Mouse (Mus musculus) midbrain, embryonic 16.5 days (tissue): ENCODE data around the gene Sorl1. TPM values are rescaled to one million over a fixed set of nuclear protein-coding genes. Genes with fewer than 3 reads are reported as not detected.

ENCODE experiments used
- ATAC-seq: fragments of 200-750 bp; cut with Nextera tagmentation; 2 replicates; pipeline ENCODE4 v1.8.0; 2017; ENCODE audit warnings: moderate TSS enrichment
- H3K27ac ChIP-seq: fragments of 300-500 bp; sonication (generic); 2 replicates; pipeline ENCODE4 v1.5.1; 2014; ENCODE audit warnings: mild to moderate bottlenecking, low read length, mixed read lengths
- H3K27me3 ChIP-seq: fragments of 300-500 bp; sonication (generic); 2 replicates; pipeline ENCODE4 v1.6.1; 2014; ENCODE audit warnings: low read depth, low read length, mixed read lengths; ENCODE audit not compliant: control insufficient read depth, insufficient read depth
- H3K36me3 ChIP-seq: fragments of 300-500 bp; sonication (generic); 2 replicates; pipeline ENCODE4 v1.6.1; 2014; ENCODE audit warnings: mild to moderate bottlenecking, low read length, moderate library complexity, mixed read lengths; ENCODE audit not compliant: control insufficient read depth, insufficient read depth
- H3K4me1 ChIP-seq: fragments of 300-500 bp; sonication (generic); 2 replicates; pipeline ENCODE4 v1.6.1; 2014; ENCODE audit warnings: mild to moderate bottlenecking, low read length, mixed read lengths; ENCODE audit not compliant: control insufficient read depth, insufficient read depth
- H3K4me2 ChIP-seq: fragments of 300-500 bp; sonication (generic); 2 replicates; pipeline ENCODE4 v1.6.1; 2014; ENCODE audit warnings: mild to moderate bottlenecking, low read length, mixed read lengths
- H3K4me3 ChIP-seq: fragments of 300-500 bp; sonication (generic); 2 replicates; pipeline ENCODE4 v1.5.1; 2014; ENCODE audit warnings: low read depth, mild to moderate bottlenecking, low read length, moderate library complexity, mixed read lengths
- H3K9ac ChIP-seq: fragments of 300-500 bp; sonication (generic); 2 replicates; pipeline ENCODE4 v1.6.1; 2014; ENCODE audit warnings: low read depth, low read length, mixed read lengths
- H3K9me3 ChIP-seq: fragments of 300-500 bp; sonication (generic); replicated peaks from 2 replicates; pipeline ENCODE4 v1.6.1; 2014; ENCODE audit warnings: mild to moderate bottlenecking, low read length, mixed read lengths; ENCODE audit not compliant: control insufficient read depth, poor library complexity, severe bottlenecking
- WGBS: fragments of 180-500 bp; shearing (Covaris S2); extraction: QIAGEN DNeasy Blood & Tissue Kit; methylation state at CpG from one replicate; pipeline ENCODE4 v1.1.7; 2014; 5-methylcytosine and 5-hydroxymethylcytosine counted together
- polyA plus RNA-seq: library from polyadenylated mRNA; unstranded; fragments of >200 nt; fragmentation: Nextera tagmentation; extraction: Ambion mirVana; gene quantifications from 2 replicates; pipeline ENCODE4 v1.2.1, GENCODE M21; 2015

Gene Sorl1
- polyA plus RNA-seq, 1 experiment from 2014 or later = 6.8 TPM

GRCm38 (mm10) chr9:41999498-42000473, 124.3 kb downstream of the Sorl1 start:
- no peaks in the 10 kb centered on the region for H3K27me3 ChIP-seq
- no peaks in the 10 kb centered on the region for H3K4me1 ChIP-seq
- 70% methylated on average over 12 of the region's 12 CpGs for WGBS
- H3K27ac ChIP-seq = no peak overlapping the region
- H3K9ac ChIP-seq = no peak overlapping the region
- H3K4me3 ChIP-seq = no peak overlapping the region
- peak; percentile 33; the same call in 1 of the 2 replicates for ATAC-seq
- no peaks in the 10 kb centered on the region for H3K9me3 ChIP-seq
- no peaks in the 10 kb centered on the region for H3K36me3 ChIP-seq
- H3K4me2 ChIP-seq = no peak overlapping the region

- H3K27me3 ChIP-seq = no peaks in the 10 kb centered on the region
- no peak overlapping the region for H3K27ac ChIP-seq
- no peak overlapping the region for H3K9ac ChIP-seq
- H3K9me3 ChIP-seq = no peaks in the 10 kb centered on the region
- no peaks in the 10 kb centered on the region for H3K4me1 ChIP-seq
- no peak overlapping the region for H3K4me3 ChIP-seq
- no peak for ATAC-seq
- H3K4me2 ChIP-seq = no peak overlapping the region
- WGBS = 65% methylated on average over 9 of the region's 9 CpGs
- peaks cover 7% of the 10 kb centered on the region for H3K36me3 ChIP-seq
Measured at GRCm38 (mm10) chr9:41995278-41995677, 128.8 kb downstream of the Sorl1 start.

GRCm38 (mm10) chr9:41993821-41994220, 130.3 kb downstream of the Sorl1 start:
- peaks cover 7% of the 10 kb centered on the region for H3K36me3 ChIP-seq
- no peak overlapping the region for H3K9ac ChIP-seq
- WGBS = 92% methylated on average over 5 of the region's 5 CpGs
- H3K27ac ChIP-seq = no peak overlapping the region
- H3K4me1 ChIP-seq = no peaks in the 10 kb centered on the region
- H3K4me2 ChIP-seq = no peak overlapping the region
- ATAC-seq = no peak
- H3K9me3 ChIP-seq = no peaks in the 10 kb centered on the region
- H3K27me3 ChIP-seq = no peaks in the 10 kb centered on the region
- H3K4me3 ChIP-seq = no peak overlapping the region

- Histone ChIP-seq H3K4me1 (no peaks in the 10 kb centered on the region), H3K36me3 (peaks cover 7% of the 10 kb centered on the region), H3K4me2 (no peak overlapping the region), H3K9ac (no peak overlapping the region), H3K27ac (no peak overlapping the region), H3K27me3 (no peaks in the 10 kb centered on the region), H3K4me3 (no peak overlapping the region), H3K9me3 (no peaks in the 10 kb centered on the region)
- 91% methylated on average over 5 of the region's 5 CpGs for WGBS
- ATAC-seq = no peak
Measured at GRCm38 (mm10) chr9:41992841-41993240, 131.3 kb downstream of the Sorl1 start.

- no peaks in the 10 kb centered on the region for H3K4me1 ChIP-seq
- no peak overlapping the region for H3K27ac ChIP-seq
- no peak overlapping the region for H3K4me3 ChIP-seq
- H3K27me3 ChIP-seq = no peaks in the 10 kb centered on the region
- peaks cover under 1% of the 10 kb centered on the region; the same call in 1 of the 2 replicates for H3K36me3 ChIP-seq
- no peak overlapping the region for H3K9ac ChIP-seq
- H3K9me3 ChIP-seq = no peaks in the 10 kb centered on the region
- no peak overlapping the region for H3K4me2 ChIP-seq
- WGBS = 63% methylated on average over 5 of the region's 5 CpGs
- ATAC-seq = no peak
Measured at GRCm38 (mm10) chr9:41985636-41986035, 138.5 kb downstream of the Sorl1 start.

GRCm38 (mm10) chr9:41985052-41985451, 139.0 kb downstream of the Sorl1 start:
- ATAC-seq = no peak
- Histone ChIP-seq H3K9me3 (no peaks in the 10 kb centered on the region), H3K27ac (no peak overlapping the region)

GRCm38 (mm10) chr9:41984306-41984705, 139.8 kb downstream of the Sorl1 start:
- WGBS = 92% methylated on average over 11 of the region's 11 CpGs
- Histone ChIP-seq H3K4me2 (no peak overlapping the region), H3K36me3 (no peaks in the 10 kb centered on the region), H3K27ac (no peak overlapping the region), H3K4me1 (no peaks in the 10 kb centered on the region), H3K27me3 (no peaks in the 10 kb centered on the region), H3K9me3 (no peaks in the 10 kb centered on the region), H3K4me3 (no peak overlapping the region), H3K9ac (no peak overlapping the region)
- ATAC-seq = no peak

More at GRCm38 (mm10) chr9:41985052-41985451, 139.0 kb downstream of the Sorl1 start:
- WGBS = 56% methylated on average over 9 of the region's 9 CpGs
- H3K36me3 ChIP-seq = no peaks in the 10 kb centered on the region
- H3K27me3 ChIP-seq = no peaks in the 10 kb centered on the region
- no peak overlapping the region for H3K9ac ChIP-seq
- H3K4me3 ChIP-seq = no peak overlapping the region
- no peak overlapping the region for H3K4me2 ChIP-seq
- H3K4me1 ChIP-seq = no peaks in the 10 kb centered on the region

- ATAC-seq = no peak
- H3K27ac ChIP-seq = no peak overlapping the region
- no peak overlapping the region for H3K4me2 ChIP-seq
- H3K36me3 ChIP-seq = peaks cover 3% of the 10 kb centered on the region
- H3K4me1 ChIP-seq = no peaks in the 10 kb centered on the region
- no peak overlapping the region for H3K4me3 ChIP-seq
- no peaks in the 10 kb centered on the region for H3K27me3 ChIP-seq
- 94% methylated on average over 3 of the region's 3 CpGs for WGBS
- H3K9ac ChIP-seq = no peak overlapping the region
- no peaks in the 10 kb centered on the region for H3K9me3 ChIP-seq
Measured at GRCm38 (mm10) chr9:41983286-41983685, 140.8 kb downstream of the Sorl1 start.

- ATAC-seq = no peak
- Histone ChIP-seq H3K4me3 (no peak overlapping the region), H3K36me3 (peaks cover 3% of the 10 kb centered on the region), H3K9me3 (no peaks in the 10 kb centered on the region), H3K4me2 (no peak overlapping the region), H3K27me3 (no peaks in the 10 kb centered on the region), H3K9ac (no peak overlapping the region), H3K27ac (no peak overlapping the region), H3K4me1 (no peaks in the 10 kb centered on the region)
- 76% methylated on average over 2 of the region's 2 CpGs for WGBS
Measured at GRCm38 (mm10) chr9:41982760-41983159, 141.3 kb downstream of the Sorl1 start.
